Mouse (Mus musculus) adrenal gland, postnatal 14 days (tissue): Measurements from ENCODE around the gene Txn2. TPM values are rescaled to one million over a fixed set of nuclear protein-coding genes. Genes with fewer than 3 reads are reported as not detected.

ENCODE experiments used
- DNase-seq: peaks from one replicate; pipeline ENCODE4 v3.0.0; 2021; ENCODE audit warnings: mixed read lengths
- long read RNA-seq, 2 experiments: library from polyadenylated mRNA; stranded (forward); transcript quantifications; one replicate each; pipeline ENCODE4 v2.0.0; 2021
- total RNA-seq: library from RNA; stranded (reverse); gene quantifications from 2 replicates; pipeline ENCODE4 v1.2.3, GENCODE M21; 2021

Gene Txn2
- 430 and 443 TPM in 2 replicates for total RNA-seq
- long read RNA-seq, experiment 1, transcript Txn2-201 (4 exons, 1,298 nt) = major isoform, 722 of 810 reads
- long read RNA-seq, experiment 1, transcript Txn2-204 (3 exons, 2,049 nt) = minor isoform, 39 of 810 reads
- long read RNA-seq, experiment 1, partial matches to known transcripts = 2 of 810 reads
- long read RNA-seq, experiment 1, other reads (novel, unspliced or antisense) = 46 of 810 reads
- long read RNA-seq, experiment 2, transcript Txn2-204 (3 exons, 2,049 nt) = minor isoform, 32 of 566 reads
- long read RNA-seq, experiment 2, transcript Txn2-201 (4 exons, 1,298 nt) = major isoform, 494 of 566 reads
- long read RNA-seq, experiment 2, partial matches to known transcripts = 4 of 566 reads
- long read RNA-seq, experiment 2, other reads (novel, unspliced or antisense) = 36 of 566 reads

DNA sequence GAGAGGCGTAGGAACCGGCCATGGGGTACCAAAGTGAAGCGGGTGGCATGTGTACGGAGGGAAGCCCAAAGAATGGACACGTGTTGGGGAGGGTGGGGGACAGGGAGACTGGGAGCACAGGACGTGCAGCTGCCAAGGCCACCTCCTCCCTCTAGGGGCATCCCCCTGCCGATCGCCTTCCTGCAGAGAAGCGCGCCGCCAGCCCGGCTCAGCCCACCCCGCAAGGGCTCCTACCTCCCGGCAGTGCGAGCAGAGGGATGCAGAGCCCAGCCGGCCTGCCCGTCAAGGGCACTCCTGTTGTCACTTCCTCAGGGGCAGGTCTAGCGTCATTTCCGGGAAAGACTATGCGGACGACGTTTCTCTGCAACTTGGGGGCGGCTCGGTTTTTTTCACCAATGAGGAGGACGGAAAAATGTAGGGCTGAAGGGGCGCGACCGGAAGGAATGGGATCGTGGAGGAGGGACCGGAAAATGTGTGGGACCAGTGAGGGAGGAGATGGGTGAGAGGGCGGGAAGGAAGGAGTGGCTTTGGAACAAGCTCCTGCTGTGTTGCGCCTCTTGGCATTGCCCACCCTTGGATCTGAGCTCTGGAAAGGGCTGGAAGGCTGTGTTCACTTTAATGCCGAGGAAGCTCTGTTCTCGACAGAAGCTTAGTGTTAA lies at the start of gene Txn2:
Txn2 (minus strand) TSS at position 334 of the 659 bp plus-strand sequence.
- DNase-seq = peak; percentile 98

DNA sequence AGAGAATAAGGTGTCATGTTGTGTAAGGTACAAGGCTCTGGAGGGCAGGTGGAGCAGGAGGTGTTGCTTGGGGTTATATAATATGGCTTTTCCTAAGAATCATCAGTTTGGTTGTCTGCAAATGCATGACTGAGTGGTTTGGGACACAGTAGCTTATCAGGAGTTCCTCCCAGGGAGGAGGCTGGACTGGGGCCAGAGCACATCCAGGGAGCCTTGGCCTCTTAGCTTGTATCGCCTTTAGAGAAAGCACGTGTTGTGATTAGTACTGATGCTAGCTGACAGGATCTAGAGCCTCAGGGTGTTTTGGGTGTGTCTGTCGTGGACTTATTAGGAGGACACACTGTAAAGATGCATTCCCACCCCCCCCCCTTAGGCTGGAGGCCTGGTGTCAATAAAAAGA lies 48.9 kb upstream of the Txn2 start:
- peak; percentile 83 for DNase-seq

DNA sequence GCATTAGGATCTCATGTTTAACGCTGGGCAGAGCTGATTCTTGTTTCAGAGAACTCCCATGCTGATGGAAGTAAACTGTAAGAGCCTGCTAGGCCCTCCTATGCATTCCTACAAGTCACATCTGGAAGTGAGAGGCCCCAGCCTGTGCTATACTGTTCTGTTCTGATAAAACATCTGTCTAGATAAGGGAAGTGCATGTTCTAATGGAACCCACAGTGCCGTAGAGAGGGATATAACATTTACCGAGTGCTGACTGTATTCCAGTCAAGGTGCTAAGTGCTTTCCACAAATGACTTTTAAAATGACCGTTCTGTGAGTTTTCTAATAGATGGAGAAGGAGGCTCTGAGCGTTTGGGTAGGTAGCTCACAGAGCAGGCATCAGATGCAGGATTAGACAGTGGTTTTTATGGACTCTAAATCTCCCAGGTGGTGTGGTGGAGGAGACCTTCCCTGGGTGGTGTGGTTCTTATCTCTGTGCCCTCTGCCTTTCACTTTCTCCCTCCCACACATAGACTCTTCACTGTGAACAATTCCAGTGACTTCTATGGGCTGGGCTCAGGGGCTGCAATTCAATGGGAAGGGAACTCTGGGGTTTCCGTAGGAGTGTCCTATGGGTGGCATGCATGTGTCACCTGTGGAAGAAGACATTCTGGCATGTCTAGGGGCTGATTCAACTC lies 45.5 kb upstream of the Txn2 start:
- no peak for DNase-seq

DNA sequence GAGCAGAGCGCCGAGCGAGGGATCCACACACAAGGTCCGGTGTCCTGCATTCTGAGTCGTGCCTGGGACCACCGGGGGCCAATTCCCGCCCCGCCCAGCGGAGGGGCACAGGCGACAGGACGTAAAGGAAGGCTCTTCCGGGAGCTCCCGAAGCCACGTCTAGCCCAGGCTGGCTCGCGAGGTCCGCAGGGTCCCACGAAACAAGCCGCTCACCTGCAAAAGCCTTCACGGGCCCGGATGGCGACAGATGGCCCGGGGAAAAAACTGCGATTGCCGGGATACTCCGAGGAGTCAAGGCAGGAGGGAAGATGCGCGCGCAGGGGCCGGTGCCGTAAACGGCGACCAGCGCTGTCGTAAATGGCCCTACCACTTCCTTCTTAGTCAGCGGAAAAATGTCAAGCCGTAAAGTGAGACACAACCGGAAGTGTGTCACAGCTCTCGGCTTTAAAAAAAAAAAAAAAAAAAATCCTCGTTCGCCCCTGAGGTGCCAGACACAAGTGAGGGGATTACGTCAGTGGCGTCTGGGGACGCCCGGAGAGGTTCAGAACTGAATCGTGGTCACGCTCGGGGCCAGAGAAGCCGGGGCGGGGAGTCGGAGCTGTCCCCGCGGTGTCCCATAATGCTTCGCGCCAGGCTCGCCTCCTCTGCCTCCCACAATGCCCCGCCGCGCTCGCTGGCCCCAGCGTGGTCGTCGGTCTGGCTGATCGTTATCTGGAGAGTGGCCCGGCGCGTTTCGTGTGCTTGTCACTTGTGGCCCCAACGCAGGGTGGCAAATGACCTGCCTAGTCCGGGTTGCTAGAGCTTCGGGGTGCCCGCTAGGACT lies 41.9 kb upstream of the Txn2 start, which contains the start of gene Eif3d:
Eif3d (minus strand) TSS at position 344 of the 823 bp plus-strand sequence.
- DNase-seq = peak; percentile 97

DNA sequence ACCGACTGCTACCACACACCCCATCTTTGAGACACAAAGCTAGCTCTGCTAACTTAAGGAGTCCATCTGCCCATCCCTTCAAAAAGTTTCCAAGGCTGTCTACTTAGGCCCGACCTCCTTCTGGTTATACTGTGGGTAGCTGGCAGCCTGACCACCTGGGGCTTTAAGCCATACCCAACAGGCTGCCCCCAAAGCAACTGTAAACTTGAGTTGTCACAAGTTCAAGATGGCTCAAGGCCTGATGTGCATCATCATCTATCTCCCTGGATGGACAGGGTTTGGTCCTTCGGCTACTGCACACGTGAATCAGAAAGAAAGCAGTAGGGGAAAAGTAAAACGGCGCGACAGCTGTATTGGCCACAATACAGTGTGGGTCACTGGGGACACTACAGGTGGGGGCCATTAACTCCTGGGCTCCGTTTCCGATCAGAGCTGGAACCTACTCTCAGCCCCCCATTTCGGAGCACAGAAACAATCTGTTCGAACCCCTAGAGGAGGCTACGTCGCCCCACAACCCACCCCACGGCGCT lies 41.2 kb upstream of the Txn2 start:
- no peak for DNase-seq

DNA sequence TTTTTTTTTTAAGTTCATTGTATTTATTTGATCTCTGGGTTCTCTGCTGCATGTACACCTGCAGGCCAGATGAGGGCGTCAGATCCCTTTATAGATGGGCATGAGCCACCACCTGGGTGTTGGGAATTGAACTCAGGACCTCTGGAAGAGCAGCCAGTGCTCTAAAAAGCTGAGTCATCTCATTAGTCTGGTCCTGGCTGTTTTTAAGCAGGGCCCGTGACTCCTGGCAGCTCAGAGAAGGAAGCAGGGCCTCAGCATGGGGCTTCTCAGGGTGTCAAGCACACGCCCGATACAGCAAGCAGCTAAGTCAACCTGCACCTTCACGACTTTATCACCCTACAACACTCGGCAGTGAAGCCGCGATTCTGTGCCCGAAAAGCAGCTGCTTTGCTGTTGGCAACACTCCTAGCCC lies 36.3 kb upstream of the Txn2 start:
- DNase-seq = no peak

DNA sequence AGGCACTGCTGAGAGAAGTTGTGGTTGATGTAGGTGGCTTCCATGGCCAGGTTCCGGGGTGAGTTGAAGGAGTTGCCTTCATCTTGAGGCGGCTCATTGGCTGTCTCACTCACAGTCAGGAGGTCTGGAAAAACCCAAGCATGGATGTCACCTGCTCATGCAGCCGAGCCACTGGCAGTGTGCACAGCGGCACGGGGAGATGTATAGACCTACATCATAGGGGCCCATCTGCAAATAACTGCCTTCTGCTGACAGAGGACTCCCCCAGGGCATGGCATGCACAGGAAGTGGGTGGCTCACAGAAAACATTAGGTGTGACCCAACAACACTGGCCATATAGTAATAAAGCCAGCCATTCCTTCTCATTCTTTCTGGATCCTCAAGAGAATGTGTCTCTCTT lies 33.6 kb upstream of the Txn2 start:
- no peak for DNase-seq

DNA sequence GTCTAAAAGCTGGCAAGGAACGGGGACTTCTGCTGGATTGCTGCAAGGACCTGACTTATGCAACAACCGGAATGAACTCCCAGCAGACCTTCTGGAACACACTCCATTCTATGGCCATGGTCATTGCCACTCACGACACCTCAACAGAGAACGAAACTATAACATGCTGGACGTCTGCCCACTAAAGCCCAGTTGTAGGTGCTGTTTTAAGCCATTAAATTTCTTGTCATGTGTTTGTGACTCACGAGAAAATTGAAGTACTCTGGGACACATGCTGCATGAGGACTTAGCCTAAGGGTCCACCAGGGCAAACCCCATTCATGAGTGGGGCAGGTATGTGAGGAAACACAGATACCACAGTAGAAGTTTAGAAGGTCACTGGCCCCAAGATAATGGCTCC lies 31.9 kb upstream of the Txn2 start:
- peak; percentile 42 for DNase-seq

DNA sequence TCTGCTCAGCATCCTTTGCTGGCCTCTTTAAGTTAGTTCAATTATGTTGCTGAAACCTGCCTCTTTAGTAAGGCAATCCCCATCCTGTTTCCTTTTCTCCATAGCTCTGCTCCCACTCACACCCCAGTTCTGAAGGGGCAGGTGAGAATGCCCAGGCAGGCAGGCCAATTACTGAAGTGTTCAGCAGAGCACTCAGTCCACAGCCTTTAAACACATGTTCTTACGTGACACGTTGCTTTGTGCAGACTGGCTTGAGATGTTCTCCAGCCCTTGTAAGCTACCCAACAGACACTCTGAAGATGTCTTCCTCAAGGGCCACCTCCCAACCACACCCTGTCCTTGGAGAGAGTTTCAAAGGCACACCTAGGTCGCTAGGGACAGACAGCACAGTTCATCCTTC lies 29.3 kb upstream of the Txn2 start:
- DNase-seq = no peak

DNA sequence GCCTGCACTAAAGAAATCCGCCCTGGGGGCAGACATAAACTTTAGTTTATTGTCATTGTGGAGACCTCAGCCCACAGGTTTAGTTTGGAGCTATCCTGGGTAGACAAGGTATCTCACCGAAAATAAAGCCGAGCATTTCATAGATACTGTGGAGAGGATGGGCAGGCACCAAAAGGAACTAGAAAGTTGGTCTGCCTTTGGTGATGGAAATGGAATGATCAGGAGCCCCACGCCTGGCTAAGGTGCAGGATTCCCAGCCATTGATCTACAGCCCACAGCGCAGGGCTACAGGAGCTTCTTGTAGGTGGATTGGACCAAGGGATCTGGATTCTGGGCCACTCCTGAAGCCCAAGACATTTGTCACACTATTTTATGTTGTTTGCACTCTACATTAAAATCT lies 28.8 kb upstream of the Txn2 start:
- DNase-seq = no peak

DNA sequence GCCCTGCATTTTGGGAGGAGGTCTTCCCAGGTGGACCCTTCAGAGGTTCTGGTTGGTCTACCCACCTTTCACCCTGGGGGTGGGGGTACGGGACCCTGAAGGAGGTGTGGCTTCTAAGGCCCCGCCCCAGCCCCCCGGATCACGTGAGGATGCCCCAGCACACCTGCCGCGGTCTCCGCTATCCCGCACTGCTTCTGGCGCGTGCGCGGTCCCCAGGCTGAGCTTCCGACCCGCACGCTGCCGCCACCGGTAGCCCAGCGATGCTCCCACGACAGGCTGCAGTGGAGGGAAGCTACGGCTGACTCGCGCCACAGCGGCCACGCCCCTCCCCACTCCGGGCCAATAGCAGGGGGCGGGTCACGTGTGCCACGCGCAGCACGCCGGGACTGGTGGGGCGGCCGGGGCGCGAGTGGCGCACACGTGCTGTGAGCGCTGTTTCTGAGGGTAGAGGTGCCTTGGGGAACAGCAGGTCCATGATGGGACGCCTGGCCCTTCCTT lies 27.6 kb upstream of the Txn2 start, which contains the start of gene Foxred2:
Foxred2 (minus strand) TSS at position 319 of the 498 bp plus-strand sequence.
- DNase-seq = peak; percentile 94

DNA sequence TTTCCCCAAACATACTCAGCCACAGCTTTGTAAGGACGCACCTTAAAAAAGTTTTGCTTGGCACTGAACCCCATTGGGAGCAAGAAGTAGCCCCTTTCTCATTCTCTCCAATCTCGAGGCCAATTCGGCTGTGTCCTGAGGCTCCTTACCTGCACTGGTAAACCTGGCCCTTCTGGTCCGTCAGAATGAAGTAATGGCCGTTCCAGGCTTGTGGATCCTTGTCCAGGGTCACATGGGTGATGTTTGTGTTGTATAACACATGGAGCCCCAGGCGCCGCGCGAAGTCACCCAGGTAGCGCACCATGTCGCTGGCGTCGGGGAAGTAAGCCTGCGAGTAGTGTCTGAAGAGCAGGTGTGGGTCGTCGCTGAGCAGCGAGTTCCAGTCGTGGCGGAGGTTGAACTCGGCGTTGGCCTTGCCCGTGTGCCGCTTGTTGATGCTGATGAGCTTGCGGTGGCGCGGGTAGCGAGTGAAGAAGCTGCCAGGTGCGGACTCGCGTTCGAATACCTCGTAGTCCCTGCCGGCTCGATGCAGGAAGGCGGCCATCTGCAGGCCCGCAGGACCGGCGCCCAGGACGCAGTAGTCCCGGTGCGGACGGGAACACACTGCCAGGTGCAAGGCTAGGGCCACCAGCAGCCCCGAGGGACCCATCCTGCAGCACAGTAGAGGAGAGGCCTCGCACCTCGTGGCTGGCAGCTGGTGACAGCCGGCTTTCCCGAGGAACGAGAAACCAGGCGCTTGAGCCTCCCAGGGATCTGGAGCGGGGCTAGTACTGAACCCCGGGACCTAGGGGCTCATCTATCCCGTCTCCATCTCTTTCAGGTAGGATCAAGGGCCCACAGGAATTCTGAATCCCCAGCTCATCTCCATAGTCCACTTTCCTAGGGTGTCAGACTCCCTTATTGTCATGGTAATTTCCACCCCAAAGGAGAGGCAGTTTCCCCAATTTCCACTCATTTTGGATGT lies 26.9 kb upstream of the Txn2 start:
- DNase-seq = peak; percentile 47

DNA sequence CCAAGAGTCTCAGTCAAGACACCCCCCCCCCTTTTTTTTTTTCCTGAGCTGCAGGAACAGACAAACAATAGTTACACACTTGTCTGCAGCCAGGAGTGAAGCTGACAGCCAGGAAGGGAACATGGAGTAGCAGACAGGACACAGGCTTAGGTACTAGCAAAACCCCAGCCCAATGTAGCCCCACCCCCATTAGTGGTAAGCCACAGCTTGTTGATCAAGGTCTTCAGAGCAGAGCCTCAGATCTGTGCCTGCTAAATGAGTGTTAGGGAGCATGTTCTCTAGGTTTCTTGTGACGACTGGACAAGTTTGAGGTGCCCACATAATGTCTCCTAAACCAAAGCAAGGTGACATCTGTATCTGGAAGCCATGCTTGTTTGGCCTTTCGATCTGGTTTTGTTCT lies 25.6 kb upstream of the Txn2 start:
- no peak for DNase-seq

DNA sequence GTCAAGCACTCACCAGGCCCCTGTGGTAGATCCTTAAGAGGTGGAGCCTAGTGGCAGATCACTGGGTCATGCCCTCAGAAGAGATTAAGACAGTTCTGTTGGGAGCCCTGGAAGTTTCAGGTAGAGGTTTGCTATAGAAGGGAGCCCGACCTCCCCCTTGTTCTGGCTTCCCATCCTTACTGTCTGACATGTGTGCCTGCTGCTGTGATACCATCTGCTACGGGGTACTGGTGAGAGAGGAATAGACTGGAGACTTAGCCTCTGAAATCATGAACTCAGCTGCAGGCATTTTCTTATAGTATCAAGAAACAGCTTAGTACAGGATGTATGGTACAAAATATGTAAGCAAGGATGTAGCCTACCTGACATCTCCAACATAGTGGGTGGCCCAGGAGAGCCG lies 24.1 kb upstream of the Txn2 start:
- no peak for DNase-seq

DNA sequence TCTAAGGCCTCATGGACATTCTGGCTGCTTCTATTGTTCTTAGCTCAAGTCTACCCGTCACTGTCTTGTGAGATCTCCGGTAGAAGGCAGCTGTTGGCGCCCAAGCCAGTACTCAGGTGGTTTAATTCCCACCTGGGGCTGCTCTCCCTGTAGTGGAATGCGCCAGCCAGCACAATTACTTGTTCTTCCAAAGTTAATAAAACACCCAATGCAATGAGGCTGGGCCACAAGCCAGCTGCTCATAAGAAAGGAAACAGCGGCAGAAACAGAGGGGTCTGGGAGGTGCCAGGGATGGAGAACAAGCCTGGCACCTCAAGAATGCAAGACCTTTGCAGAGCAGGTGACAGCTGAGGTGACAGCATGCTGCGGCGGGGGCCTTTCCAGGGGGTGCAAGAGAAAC lies 20.3 kb upstream of the Txn2 start:
- no peak for DNase-seq

DNA sequence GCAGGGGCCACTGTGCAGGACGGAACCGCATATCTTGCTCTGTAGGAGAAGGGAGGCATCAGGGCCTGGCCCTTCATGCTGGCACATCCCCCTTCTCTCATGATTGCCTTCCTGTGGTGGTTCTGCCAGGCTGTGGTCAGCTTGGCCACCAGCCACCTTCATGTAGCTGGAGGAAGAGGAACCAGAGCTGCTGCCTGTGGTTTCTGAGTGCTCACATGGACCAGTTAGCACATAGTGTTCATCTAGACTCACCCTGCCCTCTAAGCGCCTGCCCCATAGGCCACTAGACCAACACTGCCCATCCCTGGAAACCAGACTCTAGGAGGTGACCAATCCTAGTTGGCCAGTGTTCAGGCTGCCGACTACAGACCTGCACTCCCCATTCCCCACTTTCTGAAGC lies 16.9 kb upstream of the Txn2 start:
- DNase-seq = no peak

DNA sequence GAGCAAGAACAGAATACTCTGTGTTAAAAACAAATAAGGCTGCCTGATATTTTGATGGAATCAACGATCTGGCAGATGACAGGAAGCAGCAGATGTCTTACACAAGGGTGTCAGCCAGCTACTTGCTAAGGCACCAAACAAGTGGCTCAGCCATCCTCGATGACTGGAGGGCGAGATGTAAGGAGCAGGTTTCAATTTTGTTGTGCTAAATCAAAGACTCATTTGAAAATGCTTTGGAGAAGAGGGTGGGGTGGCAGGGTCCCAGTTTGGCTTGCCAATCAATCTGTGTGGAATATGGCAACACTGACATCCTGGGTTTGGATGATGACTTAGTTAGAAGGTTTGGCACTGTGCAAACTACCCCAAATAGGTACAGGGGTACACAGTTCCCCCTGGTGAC lies 12.8 kb upstream of the Txn2 start:
- DNase-seq = no peak

DNA sequence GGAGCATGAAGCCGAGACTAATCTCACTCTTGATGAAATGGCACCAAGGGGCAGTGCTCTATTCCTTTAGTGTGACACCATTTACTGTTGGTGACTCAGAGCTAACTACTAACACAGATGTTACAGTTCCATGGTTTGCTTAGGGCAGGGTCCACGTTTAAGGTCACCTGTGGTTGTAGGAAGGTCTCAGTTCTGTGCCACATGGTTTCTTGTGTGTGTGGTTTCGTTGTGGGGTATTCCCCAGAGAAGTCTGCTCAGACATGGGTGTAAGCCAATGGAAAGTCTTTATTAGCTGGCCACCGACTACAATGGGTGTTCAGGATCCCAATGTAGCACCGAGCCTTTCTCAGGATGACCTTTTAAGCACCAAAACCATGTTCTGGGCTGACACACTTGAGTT lies 9.7 kb upstream of the Txn2 start:
- DNase-seq = no peak

DNA sequence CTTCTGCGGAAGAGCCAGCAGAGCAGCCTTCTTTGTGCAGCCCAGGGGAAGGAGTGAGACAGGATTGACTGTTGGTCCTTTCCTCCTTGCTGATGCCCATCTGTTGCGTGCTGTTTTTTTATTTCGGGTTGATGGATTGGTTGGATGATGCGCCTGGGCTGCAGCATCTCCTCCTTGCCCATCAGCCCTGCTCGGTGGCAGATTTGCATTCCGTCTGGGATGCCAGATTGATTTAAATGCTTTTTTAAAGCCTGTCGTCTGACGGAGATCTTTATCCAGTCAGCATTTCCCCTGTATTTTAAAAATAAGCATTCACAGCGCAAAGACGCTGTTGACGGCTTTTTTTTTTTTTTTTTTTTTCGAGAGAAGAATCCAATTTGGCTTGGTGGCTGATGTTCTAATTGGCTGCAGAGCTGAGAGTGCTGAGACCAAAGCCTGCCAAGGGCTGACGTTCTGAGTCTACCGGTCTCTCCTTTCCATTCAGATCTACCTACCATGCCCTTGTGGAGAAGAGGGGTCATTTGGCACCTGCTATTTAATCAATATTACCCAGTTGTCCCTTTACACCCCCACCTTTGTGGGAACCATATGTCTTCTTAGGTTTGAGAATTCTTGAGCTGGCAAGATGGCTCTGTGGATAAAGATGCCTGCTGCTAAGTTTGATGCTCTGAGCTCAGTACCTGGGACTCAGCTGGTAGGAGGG lies 7.0 kb upstream of the Txn2 start:
- no peak for DNase-seq

DNA sequence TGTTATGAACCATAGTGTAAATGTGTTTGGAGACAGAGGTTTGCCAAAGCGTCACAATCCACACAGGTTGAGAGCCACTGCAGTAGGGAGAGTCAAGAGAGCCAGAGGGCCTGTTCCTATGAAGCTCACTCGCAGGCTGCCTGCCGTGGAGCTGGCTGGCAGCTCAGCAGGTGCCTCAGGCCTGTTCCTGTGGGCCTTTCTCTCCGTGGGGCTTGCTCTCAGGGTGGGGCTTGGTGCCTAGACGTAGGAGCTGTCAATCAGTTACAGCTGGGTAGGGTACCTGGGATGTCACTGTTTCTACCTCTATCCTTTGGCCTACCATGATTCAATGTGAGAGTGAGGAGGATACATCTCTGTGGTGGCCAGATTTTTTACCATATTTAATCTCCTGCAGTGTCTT lies 6.2 kb upstream of the Txn2 start:
- no peak for DNase-seq
